Mouse (Mus musculus): ENCODE measurements around the gene Twsg1. TPM values are rescaled to one million over a fixed set of nuclear protein-coding genes. Genes with fewer than 3 reads are reported as not detected.

Twsg1 gene
- polyA plus RNA-seq, 1 experiment, result 75.3 TPM

GRCm38 (mm10) chr17:65959011-65959410 lies 8.0 kb upstream of the Twsg1 start:
- Histone ChIP-seq H3K27me3 (ENCODE audit: control insufficient read depth, insufficient read depth, low read length, poor library complexity, severe bottlenecking) (no peaks in the 10 kb centered on the region), H3K27ac (ENCODE audit: insufficient read depth, low read length) (no peak overlapping the region), H3K36me3 (ENCODE audit: control insufficient read depth, insufficient read depth, low read length, poor library complexity, severe bottlenecking) (no peaks in the 10 kb centered on the region), H3K9ac (ENCODE audit: low read depth, poor library complexity, severe bottlenecking) (no peak overlapping the region), H3K9me3 (replicated peaks; ENCODE audit: control insufficient read depth, insufficient read depth, low read length, poor library complexity, severe bottlenecking) (no peaks in the 10 kb centered on the region), H3K4me3 (ENCODE audit: low read depth, low read length) (no peak overlapping the region), H3K4me1 (ENCODE audit: control insufficient read depth, insufficient read depth, low read length) (no peaks in the 10 kb centered on the region)
- TF ChIP-seq EP300 (IDR thresholded peaks at IDR 0.05; ENCODE audit: insufficient read depth, low read depth, low read length) (no peak), POLR2A (IDR thresholded peaks at IDR 0.05; ENCODE audit: insufficient read depth, low read length) (no peak), CTCF (IDR thresholded peaks at IDR 0.05; ENCODE audit: low read depth, low read length) (no peak)

GRCm38 (mm10) chr17:65958366-65958765 lies 7.3 kb upstream of the Twsg1 start:
- Histone ChIP-seq H3K36me3 (ENCODE audit: control insufficient read depth, insufficient read depth, low read length, poor library complexity, severe bottlenecking) (no peaks in the 10 kb centered on the region), H3K4me1 (ENCODE audit: control insufficient read depth, insufficient read depth, low read length) (no peaks in the 10 kb centered on the region)
- TF ChIP-seq EP300 (IDR thresholded peaks at IDR 0.05; ENCODE audit: insufficient read depth, low read depth, low read length), result no peak
- no peak for TF ChIP-seq CTCF (IDR thresholded peaks at IDR 0.05; ENCODE audit: low read depth, low read length)
- TF ChIP-seq POLR2A (IDR thresholded peaks at IDR 0.05; ENCODE audit: insufficient read depth, low read length), result no peak

GRCm38 (mm10) chr17:65957782-65958325 lies 6.8 kb upstream of the Twsg1 start:
- no peaks in the 10 kb centered on the region for H3K9me3 ChIP-seq (replicated peaks; ENCODE audit: control insufficient read depth, insufficient read depth, low read length, poor library complexity, severe bottlenecking)

More at GRCm38 (mm10) chr17:65958366-65958765, 7.3 kb upstream of the Twsg1 start:
- H3K9me3 ChIP-seq (replicated peaks; ENCODE audit: control insufficient read depth, insufficient read depth, low read length, poor library complexity, severe bottlenecking), result no peaks in the 10 kb centered on the region
- no peak overlapping the region for H3K27ac ChIP-seq (ENCODE audit: insufficient read depth, low read length)
- H3K4me3 ChIP-seq (ENCODE audit: low read depth, low read length), result no peak overlapping the region
- no peak overlapping the region for H3K9ac ChIP-seq (ENCODE audit: low read depth, poor library complexity, severe bottlenecking)
- H3K27me3 ChIP-seq (ENCODE audit: control insufficient read depth, insufficient read depth, low read length, poor library complexity, severe bottlenecking), result no peaks in the 10 kb centered on the region

GRCm38 (mm10) chr17:65956993-65957781 lies 6.2 kb upstream of the Twsg1 start:
- H3K27me3 ChIP-seq (ENCODE audit: control insufficient read depth, insufficient read depth, low read length, poor library complexity, severe bottlenecking), result no peaks in the 10 kb centered on the region

More at GRCm38 (mm10) chr17:65957782-65958325, 6.8 kb upstream of the Twsg1 start:
- no peaks in the 10 kb centered on the region for H3K27me3 ChIP-seq (ENCODE audit: control insufficient read depth, insufficient read depth, low read length, poor library complexity, severe bottlenecking)
- H3K9ac ChIP-seq (ENCODE audit: low read depth, poor library complexity, severe bottlenecking), result no peak overlapping the region
- no peak overlapping the region for H3K4me3 ChIP-seq (ENCODE audit: low read depth, low read length)
- H3K4me1 ChIP-seq (ENCODE audit: control insufficient read depth, insufficient read depth, low read length), result no peaks in the 10 kb centered on the region
- no peaks in the 10 kb centered on the region for H3K36me3 ChIP-seq (ENCODE audit: control insufficient read depth, insufficient read depth, low read length, poor library complexity, severe bottlenecking)
- no peak for TF ChIP-seq CTCF (IDR thresholded peaks at IDR 0.05; ENCODE audit: low read depth, low read length)
- TF ChIP-seq EP300 (IDR thresholded peaks at IDR 0.05; ENCODE audit: insufficient read depth, low read depth, low read length), result no peak
- TF ChIP-seq POLR2A (IDR thresholded peaks at IDR 0.05; ENCODE audit: insufficient read depth, low read length), result no peak
- H3K27ac ChIP-seq (ENCODE audit: insufficient read depth, low read length), result no peak overlapping the region

GRCm38 (mm10) chr17:65956140-65956539 lies 5.1 kb upstream of the Twsg1 start:
- Histone ChIP-seq H3K27me3 (ENCODE audit: control insufficient read depth, insufficient read depth, low read length, poor library complexity, severe bottlenecking) (no peaks in the 10 kb centered on the region), H3K4me1 (ENCODE audit: control insufficient read depth, insufficient read depth, low read length) (no peaks in the 10 kb centered on the region), H3K9me3 (replicated peaks; ENCODE audit: control insufficient read depth, insufficient read depth, low read length, poor library complexity, severe bottlenecking) (no peaks in the 10 kb centered on the region), H3K27ac (ENCODE audit: insufficient read depth, low read length) (no peak overlapping the region), H3K4me3 (ENCODE audit: low read depth, low read length) (no peak overlapping the region), H3K36me3 (ENCODE audit: control insufficient read depth, insufficient read depth, low read length, poor library complexity, severe bottlenecking) (no peaks in the 10 kb centered on the region), H3K9ac (ENCODE audit: low read depth, poor library complexity, severe bottlenecking) (no peak overlapping the region)
- TF ChIP-seq POLR2A (IDR thresholded peaks at IDR 0.05; ENCODE audit: insufficient read depth, low read length) (no peak), EP300 (IDR thresholded peaks at IDR 0.05; ENCODE audit: insufficient read depth, low read depth, low read length) (no peak)

More at GRCm38 (mm10) chr17:65956993-65957781, 6.2 kb upstream of the Twsg1 start:
- no peaks in the 10 kb centered on the region for H3K4me1 ChIP-seq (ENCODE audit: control insufficient read depth, insufficient read depth, low read length)
- H3K27ac ChIP-seq (ENCODE audit: insufficient read depth, low read length), result no peak overlapping the region
- TF ChIP-seq POLR2A (IDR thresholded peaks at IDR 0.05; ENCODE audit: insufficient read depth, low read length) (no peak), CTCF (IDR thresholded peaks at IDR 0.05; ENCODE audit: low read depth, low read length) (no peak), EP300 (IDR thresholded peaks at IDR 0.05; ENCODE audit: insufficient read depth, low read depth, low read length) (no peak)
- no peak overlapping the region for H3K9ac ChIP-seq (ENCODE audit: low read depth, poor library complexity, severe bottlenecking)
- no peaks in the 10 kb centered on the region for H3K36me3 ChIP-seq (ENCODE audit: control insufficient read depth, insufficient read depth, low read length, poor library complexity, severe bottlenecking)
- no peak overlapping the region for H3K4me3 ChIP-seq (ENCODE audit: low read depth, low read length)
- no peaks in the 10 kb centered on the region for H3K9me3 ChIP-seq (replicated peaks; ENCODE audit: control insufficient read depth, insufficient read depth, low read length, poor library complexity, severe bottlenecking)

- Histone ChIP-seq H3K4me1 (ENCODE audit: control insufficient read depth, insufficient read depth, low read length) (no peaks in the 10 kb centered on the region), H3K27ac (ENCODE audit: insufficient read depth, low read length) (no peak overlapping the region), H3K9me3 (replicated peaks; ENCODE audit: control insufficient read depth, insufficient read depth, low read length, poor library complexity, severe bottlenecking) (no peaks in the 10 kb centered on the region), H3K27me3 (ENCODE audit: control insufficient read depth, insufficient read depth, low read length, poor library complexity, severe bottlenecking) (no peaks in the 10 kb centered on the region), H3K4me3 (ENCODE audit: low read depth, low read length) (no peak overlapping the region), H3K36me3 (ENCODE audit: control insufficient read depth, insufficient read depth, low read length, poor library complexity, severe bottlenecking) (no peaks in the 10 kb centered on the region), H3K9ac (ENCODE audit: low read depth, poor library complexity, severe bottlenecking) (no peak overlapping the region)
- TF ChIP-seq EP300 (IDR thresholded peaks at IDR 0.05; ENCODE audit: insufficient read depth, low read depth, low read length) (no peak), POLR2A (IDR thresholded peaks at IDR 0.05; ENCODE audit: insufficient read depth, low read length) (no peak), CTCF (IDR thresholded peaks at IDR 0.05; ENCODE audit: low read depth, low read length) (no peak)
Measured at GRCm38 (mm10) chr17:65953959-65954358, 2.9 kb upstream of the Twsg1 start.
